Mouse (Mus musculus): ENCODE measurements around the gene Avpr1a. TPM values are rescaled to one million over a fixed set of nuclear protein-coding genes. Genes with fewer than 3 reads are reported as not detected.

Gene Avpr1a
- polyA plus RNA-seq (2017; shearing (Covaris generic)) = not detected

DNA sequence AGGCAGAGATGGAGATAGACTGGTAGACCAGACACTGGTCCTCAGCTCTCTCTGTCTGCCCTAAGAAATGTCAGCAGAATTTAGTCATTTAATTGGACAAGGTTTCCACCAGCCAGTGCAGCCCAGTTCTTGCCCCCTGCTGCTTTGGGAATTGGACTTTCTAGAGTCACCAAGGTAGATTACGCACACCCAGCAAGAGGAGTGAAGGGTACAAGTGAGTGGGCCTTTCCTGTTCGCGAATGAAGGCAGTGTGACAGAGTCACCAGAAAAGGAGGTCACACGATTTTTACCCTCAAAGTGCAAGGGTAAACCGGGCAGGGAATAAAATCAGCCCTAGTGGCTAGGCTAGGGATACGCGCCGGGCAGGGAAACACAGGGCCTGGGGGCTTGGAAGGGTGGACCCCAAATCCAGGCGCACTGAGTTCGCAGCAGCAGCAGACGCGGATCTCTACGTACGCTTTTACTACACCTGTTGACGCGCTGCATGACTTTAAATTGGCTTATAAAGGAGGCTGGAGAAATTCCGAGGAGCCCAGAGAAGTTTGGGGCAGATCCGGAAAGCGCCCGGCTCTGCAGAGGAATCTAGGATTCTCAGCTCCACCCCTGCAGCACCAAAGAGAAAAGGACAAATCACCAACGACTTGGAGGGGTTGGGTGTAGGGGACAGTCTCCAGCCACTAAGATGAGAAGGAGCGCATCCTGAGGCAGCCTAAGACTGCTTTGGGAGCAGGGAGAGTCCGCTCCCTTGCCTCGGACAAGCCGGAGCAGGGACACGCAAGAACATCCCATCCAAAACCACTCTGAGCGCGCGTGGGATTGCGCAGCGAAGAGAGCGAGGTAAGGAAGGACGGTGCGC is at the start of gene Avpr1a:
TSS of gene Avpr1a (plus strand) at position 639 of the 856 bp plus-strand sequence.

Other genes with a start within 250 kb of the Avpr1a start
- gene Ppm1h, start 230.3 kb downstream of the Avpr1a start, polyA plus RNA-seq (2017; shearing (Covaris generic)) = 8.2 TPM